Mouse (Mus musculus) kidney, postnatal 0 days (tissue): ENCODE results near the gene Slc25a27. TPM values are rescaled to one million over a fixed set of nuclear protein-coding genes. Genes with fewer than 3 reads are reported as not detected.

Experiments used
- ATAC-seq: fragments of 200-750 bp; cut with Nextera tagmentation; replicated peaks from 2 replicates; pipeline ENCODE4 v1.8.0; 2017; ENCODE audit warnings: low read depth, moderate number of reproducible peaks, moderate TSS enrichment, moderate library complexity; ENCODE audit not compliant: low FRiP score
- DNase-seq: peaks from one replicate; pipeline ENCODE4 v3.0.0-alpha.2; 2016; ENCODE audit warnings: low spot score
- H3K27ac ChIP-seq: fragments of 300-500 bp; sonication (generic); 2 replicates; pipeline ENCODE4 v1.5.1; 2014; ENCODE audit warnings: mild to moderate bottlenecking
- H3K27me3 ChIP-seq: fragments of 300-500 bp; sonication (generic); 2 replicates; pipeline ENCODE4 v1.6.1; 2014; ENCODE audit warnings: low read length, mixed read lengths; ENCODE audit not compliant: insufficient read depth
- H3K36me3 ChIP-seq: fragments of 300-500 bp; sonication (generic); 2 replicates; pipeline ENCODE4 v1.6.1; 2014; ENCODE audit warnings: low read length, mixed read lengths; ENCODE audit not compliant: insufficient read depth
- H3K4me1 ChIP-seq: fragments of 300-500 bp; sonication (generic); replicated peaks from 2 replicates; pipeline ENCODE4 v1.6.1; 2014; ENCODE audit warnings: antibody characterized with exemption, low read length, mixed read lengths; ENCODE audit not compliant: insufficient read depth
- H3K4me2 ChIP-seq: fragments of 300-500 bp; sonication (generic); 2 replicates; pipeline ENCODE4 v1.6.1; 2014; ENCODE audit warnings: mild to moderate bottlenecking, low read length, moderate library complexity, mixed read lengths
- H3K4me3 ChIP-seq: fragments of 300-500 bp; sonication (generic); replicated peaks from 2 replicates; pipeline ENCODE4 v1.5.1; 2014; ENCODE audit warnings: low read depth, low read length
- H3K9ac ChIP-seq: fragments of 300-500 bp; sonication (generic); 2 replicates; pipeline ENCODE4 v1.6.1; 2014; ENCODE audit warnings: low read depth, low read length
- H3K9me3 ChIP-seq: fragments of 300-500 bp; sonication (generic); replicated peaks from 2 replicates; pipeline ENCODE4 v1.6.1; 2016; ENCODE audit warnings: low read length, inconsistent platforms, mixed read lengths
- CTCF ChIP-seq: IDR thresholded peaks from 2 replicates; pipeline ENCODE4 v1.5.1; 2016; ENCODE audit warnings: antibody characterized with exemption, low read depth, mild to moderate bottlenecking, moderate library complexity
- WGBS: fragments of 180-500 bp; shearing (Covaris S2); extraction: QIAGEN DNeasy Blood & Tissue Kit; methylation state at CpG from one replicate; pipeline ENCODE4 v1.1.7; 2014; 5-methylcytosine and 5-hydroxymethylcytosine counted together
- polyA plus RNA-seq: library from polyadenylated mRNA; unstranded; fragments of >200 nt; fragmentation: Nextera tagmentation; extraction: Ambion mirVana; gene quantifications from 2 replicates; pipeline ENCODE4 v1.2.1, GENCODE M21; 2015

Gene Slc25a27
- polyA plus RNA-seq, 1 experiment from 2014 or later, result 6.8 TPM

- Histone ChIP-seq H3K4me3 (no peak overlapping the region), H3K36me3 (0 out of 2 replicates have a peak, but pooled peaks cover under 1% of the 10 kb centered on the region), H3K27me3 (no peaks in the 10 kb centered on the region), H3K9ac (no peak overlapping the region), H3K4me2 (no peak overlapping the region), H3K27ac (no peak overlapping the region), H3K9me3 (no peaks in the 10 kb centered on the region), H3K4me1 (no peaks in the 10 kb centered on the region)
- DNase-seq, result no peak
- 84% methylated on average over 1 of the region's 1 CpGs for WGBS
- ATAC-seq, result no peak
- TF ChIP-seq CTCF, result no peak; the same call in 1 of the 2 replicates
Measured at GRCm38 (mm10) chr17:43640825-43641224, 26.2 kb downstream of the Slc25a27 start.

- no peaks in the 10 kb centered on the region for H3K36me3 ChIP-seq
- WGBS, result 91% methylated on average over 4 of the region's 4 CpGs
- no peak for ATAC-seq
Measured at GRCm38 (mm10) chr17:43637146-43637545, 29.9 kb downstream of the Slc25a27 start.

DNA sequence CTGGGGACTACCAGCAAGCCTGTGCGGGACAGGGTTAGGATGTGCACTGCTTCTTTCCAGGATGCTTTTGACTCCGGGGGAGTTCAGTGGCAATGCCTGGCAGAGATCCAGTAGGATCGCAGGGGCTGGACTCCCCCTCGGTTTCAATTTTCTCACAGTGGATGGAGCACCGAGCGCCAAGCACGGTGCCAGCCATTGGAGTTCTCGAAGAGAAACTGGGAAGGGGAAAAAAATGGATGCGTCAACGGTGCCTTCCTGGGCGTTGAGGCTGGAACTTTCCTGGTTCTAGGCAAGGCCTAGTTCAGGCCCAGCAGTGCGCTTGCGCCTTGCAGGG is 36.6 kb downstream of the Slc25a27 start:
- no peak for TF ChIP-seq CTCF
- Histone ChIP-seq H3K27me3 (peaks cover 15% of the 10 kb centered on the region), H3K36me3 (no peaks in the 10 kb centered on the region), H3K9me3 (no peaks in the 10 kb centered on the region), H3K27ac (no peak overlapping the region), H3K9ac (no peak overlapping the region), H3K4me3 (no peak overlapping the region; the same call in 1 of the 2 replicates), H3K4me2 (peak overlapping the region; percentile 60), H3K4me1 (peaks cover 11% of the 10 kb centered on the region)
- WGBS, result 45% methylated on average over 13 of the region's 13 CpGs
- DNase-seq, result no peak
- peak; percentile 52 for ATAC-seq

More at GRCm38 (mm10) chr17:43637146-43637545, 29.9 kb downstream of the Slc25a27 start:
- Histone ChIP-seq H3K27ac (no peak overlapping the region), H3K27me3 (no peaks in the 10 kb centered on the region), H3K4me2 (no peak overlapping the region), H3K9me3 (no peaks in the 10 kb centered on the region), H3K4me1 (no peaks in the 10 kb centered on the region), H3K9ac (no peak overlapping the region), H3K4me3 (no peak overlapping the region)
- TF ChIP-seq CTCF, result no peak
- no peak for DNase-seq

- 0 out of 2 replicates have a peak within 1 kb of the TSS, but pooled peaks have one; percentile 27 for H3K9ac ChIP-seq
- H3K4me1 ChIP-seq, result peaks cover 11% of the 10 kb centered on the region
- H3K4me2 ChIP-seq, result peak within 1 kb of the TSS; percentile 60
- H3K27ac ChIP-seq, result no peak within 1 kb of the TSS
- H3K27me3 ChIP-seq, result peaks cover 15% of the 10 kb centered on the region
- WGBS, result 2% methylated on average over 82 of the region's 83 CpGs
- no peaks in the 10 kb centered on the region for H3K9me3 ChIP-seq
- ATAC-seq (peak; percentile 33), DNase-seq (peak; percentile 14)
- no peak for TF ChIP-seq CTCF
- H3K36me3 ChIP-seq, result no peaks in the 10 kb centered on the region
- peak within 1 kb of the TSS; percentile 31 for H3K4me3 ChIP-seq
Measured at GRCm38 (mm10) chr17:43629496-43630426, 37.3 kb downstream of the Slc25a27 start, which contains the start of gene Tdrd6. Gene Tdrd6 (minus strand): TSS chr17:43630299.

- H3K9me3 ChIP-seq, result no peaks in the 10 kb centered on the region
- no peak for DNase-seq
- H3K9ac ChIP-seq, result no peak overlapping the region
- no peak for ATAC-seq
- H3K4me3 ChIP-seq, result peak overlapping the region; percentile 31; the same call in 1 of the 2 replicates
- peaks cover 15% of the 10 kb centered on the region for H3K27me3 ChIP-seq
- peak overlapping the region; percentile 60 for H3K4me2 ChIP-seq
- H3K4me1 ChIP-seq, result peaks cover 11% of the 10 kb centered on the region
- no peak overlapping the region for H3K27ac ChIP-seq
- TF ChIP-seq CTCF, result no peak
- no peaks in the 10 kb centered on the region for H3K36me3 ChIP-seq
- WGBS, result 23% methylated on average over 24 of the region's 24 CpGs
Measured at GRCm38 (mm10) chr17:43629026-43629495, 38.0 kb downstream of the Slc25a27 start.

- no peaks in the 10 kb centered on the region for H3K36me3 ChIP-seq
- WGBS, result 93% methylated on average over 10 of the region's 10 CpGs
Measured at GRCm38 (mm10) chr17:43628246-43628645, 38.8 kb downstream of the Slc25a27 start.

More at GRCm38 (mm10) chr17:43628246-43628645, 38.8 kb downstream of the Slc25a27 start:
- ATAC-seq (no peak), DNase-seq (no peak)
- Histone ChIP-seq H3K9me3 (no peaks in the 10 kb centered on the region), H3K27me3 (peaks cover 15% of the 10 kb centered on the region), H3K4me2 (no peak overlapping the region), H3K4me1 (peaks cover 11% of the 10 kb centered on the region), H3K4me3 (no peak overlapping the region), H3K9ac (no peak overlapping the region), H3K27ac (no peak overlapping the region)
- TF ChIP-seq CTCF, result no peak
